Mouse (Mus musculus): ENCODE measurements at regions not wholly inside any gene's neighbourhood (a gene's known extent, or its start where the extent isn't known, plus 50 kb on each side); places are given as distances from the start of the nearest gene placed in this dataset.
A peak's percentile ranks its signal among the peaks of the same experiment; 100 is the strongest.

DNA sequence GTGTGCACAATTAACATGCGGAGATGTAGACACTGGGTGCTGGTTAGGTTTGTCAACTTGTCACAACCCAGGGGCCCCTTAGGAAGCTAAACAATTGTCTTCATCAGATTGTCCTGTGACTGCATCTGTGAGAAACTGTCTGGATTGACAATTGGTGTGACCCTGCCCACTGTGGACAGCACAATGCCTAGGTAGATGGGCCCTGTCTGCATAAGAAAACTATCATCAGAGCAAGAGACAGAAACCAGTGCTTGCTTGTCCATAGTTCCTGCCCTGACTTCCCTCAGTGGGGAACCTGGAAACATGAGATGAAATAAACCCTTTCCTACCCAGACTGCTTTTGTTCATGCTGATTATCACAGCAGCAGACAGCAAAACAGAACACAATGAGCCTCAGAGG lies 63.5 kb upstream of the Tyw5 start:
- DNase-seq (ENCODE audit: extremely low read depth, insufficient read length, low spot score) = no peak

DNA sequence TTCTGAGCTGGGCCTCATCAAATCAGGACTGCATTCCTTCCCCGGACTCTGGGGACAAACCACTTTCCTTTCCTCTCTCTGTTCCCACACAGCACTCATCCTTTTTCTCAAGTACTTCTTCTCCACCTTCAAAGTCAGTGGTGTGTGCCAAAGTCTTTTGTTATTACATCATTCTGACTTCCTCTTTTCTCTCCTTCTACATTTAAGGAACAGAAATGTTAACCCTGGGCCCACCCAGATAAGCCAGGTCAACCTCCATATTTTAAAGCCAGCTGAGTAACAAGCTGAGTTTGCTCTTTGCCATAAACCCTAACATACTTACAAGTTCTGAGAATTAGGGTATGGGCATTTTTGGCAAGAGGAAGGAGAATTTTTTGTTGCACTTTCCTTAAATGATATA lies 65.3 kb upstream of the Tyw5 start:
- no peak for DNase-seq (ENCODE audit: extremely low read depth, insufficient read length, low spot score)

DNA sequence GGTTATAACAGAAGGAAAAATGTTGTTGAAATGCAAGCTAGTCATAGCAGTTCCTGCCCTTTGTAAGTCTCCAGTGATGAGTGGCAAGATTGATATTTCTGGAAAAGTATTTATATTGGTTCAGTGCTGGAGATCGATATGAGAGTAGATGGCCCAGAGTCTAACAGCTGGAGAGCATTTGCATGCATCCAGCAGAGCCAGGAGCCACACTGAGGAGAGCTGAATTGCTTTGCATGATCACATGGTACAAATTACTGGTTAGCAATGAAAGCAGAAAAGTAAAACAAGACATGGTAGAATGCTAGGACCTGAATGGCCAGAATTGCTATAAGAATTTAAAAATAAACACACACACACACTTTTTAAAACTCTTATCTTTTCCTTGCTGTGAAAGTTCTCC lies 70.8 kb upstream of the Tyw5 start:
- no peak for DNase-seq (ENCODE audit: extremely low read depth, insufficient read length, low spot score)

DNA sequence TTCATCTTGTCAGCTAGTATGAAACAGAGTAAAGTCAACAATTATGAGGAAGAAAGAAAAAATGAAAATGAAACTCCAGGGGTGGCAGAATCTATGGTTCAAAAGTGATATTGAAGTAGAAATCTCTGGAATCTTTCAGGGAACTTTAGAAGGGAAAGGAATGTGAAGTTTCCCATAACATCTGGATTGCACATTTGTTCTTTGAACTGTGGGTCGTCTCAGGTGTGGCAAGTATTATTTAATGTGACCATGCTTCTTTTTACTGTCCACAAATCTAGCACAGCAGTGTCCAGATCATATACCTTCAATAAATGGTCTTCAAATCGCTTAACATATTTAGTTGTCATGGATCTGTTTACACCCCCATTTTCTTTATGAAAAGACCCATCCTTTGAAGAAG lies 71.2 kb upstream of the Tyw5 start:
- no peak for DNase-seq (ENCODE audit: extremely low read depth, insufficient read length, low spot score)

DNA sequence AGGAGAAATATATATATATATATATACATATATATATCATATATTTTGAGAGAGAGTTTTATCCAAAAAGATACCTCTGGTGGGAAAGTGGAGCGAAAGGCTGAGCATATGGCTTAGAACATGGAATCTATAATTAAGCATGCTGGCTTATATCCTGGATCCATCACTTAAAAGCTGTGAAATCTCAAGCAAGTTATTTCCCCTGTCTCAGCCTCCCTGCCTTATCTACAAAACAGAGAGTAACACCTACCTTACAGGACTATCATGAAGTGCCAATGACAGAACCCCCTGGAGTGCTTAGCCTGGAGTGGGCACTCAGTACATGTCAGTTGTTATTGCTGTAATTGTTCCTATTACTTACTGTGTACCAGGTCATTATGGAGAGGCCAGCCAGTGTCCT lies 71.9 kb upstream of the Tyw5 start:
- DNase-seq (ENCODE audit: extremely low read depth, insufficient read length, low spot score) = no peak

DNA sequence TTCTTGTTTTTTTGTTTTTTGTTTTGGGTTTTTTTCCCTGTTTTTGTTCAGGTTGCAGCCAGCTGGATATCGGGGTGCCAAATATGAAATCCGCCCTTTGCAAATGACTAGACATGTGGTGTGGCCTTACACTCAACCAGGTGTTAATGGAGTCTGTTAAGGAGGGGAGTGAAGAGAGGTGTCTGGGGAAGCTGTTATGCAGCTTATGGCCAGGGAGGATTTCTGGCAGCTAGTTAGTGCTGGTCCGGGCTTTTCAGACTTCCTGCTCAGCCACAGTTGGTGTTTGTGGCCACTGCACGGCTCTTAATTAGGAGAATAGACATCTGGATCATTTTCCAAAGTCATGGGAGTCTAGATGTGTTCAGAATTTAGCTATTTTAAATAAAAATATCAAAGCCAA lies 72.7 kb upstream of the Tyw5 start:
- no peak for DNase-seq (ENCODE audit: extremely low read depth, insufficient read length, low spot score)

DNA sequence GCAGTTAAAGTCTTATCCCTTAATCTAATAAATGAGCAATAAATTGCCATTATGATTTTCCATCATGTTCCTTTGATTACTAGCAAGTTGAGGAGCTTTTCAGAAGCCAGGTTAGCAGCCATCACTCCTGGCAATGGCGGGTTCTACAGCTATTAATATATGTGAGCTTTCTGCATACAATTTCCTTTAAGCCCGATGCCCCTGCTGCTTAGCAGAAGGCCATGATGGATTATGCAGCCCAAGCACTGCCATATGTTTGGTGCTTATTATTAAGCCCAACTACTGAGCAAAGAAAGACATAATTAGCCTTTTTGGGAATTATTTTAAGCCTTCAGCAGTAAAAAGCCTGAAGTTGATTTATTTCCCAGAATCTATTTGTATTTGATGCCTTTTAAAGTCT lies 82.3 kb upstream of the Tyw5 start:
- no peak for DNase-seq (ENCODE audit: extremely low read depth, insufficient read length, low spot score)

DNA sequence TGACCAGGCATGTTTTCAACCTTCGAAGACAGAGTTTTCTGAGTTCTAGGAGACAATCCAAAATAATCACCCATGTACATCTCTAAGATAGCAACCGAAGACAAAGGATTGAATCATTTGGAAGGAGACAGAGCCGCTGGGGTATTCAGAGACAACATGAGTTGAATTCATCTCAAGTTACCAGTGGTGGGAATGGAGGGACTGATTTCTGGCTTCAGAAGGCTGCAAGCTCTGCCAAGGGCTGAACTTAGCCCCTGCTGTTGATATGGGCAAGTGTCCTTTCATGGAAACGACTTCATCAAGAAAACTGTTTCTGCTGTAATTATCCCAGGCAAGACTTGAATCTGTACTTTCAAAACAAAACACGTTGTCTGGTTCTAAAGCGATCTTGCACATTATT lies 82.7 kb upstream of the Tyw5 start:
- DNase-seq (ENCODE audit: extremely low read depth, insufficient read length, low spot score) = no peak

DNA sequence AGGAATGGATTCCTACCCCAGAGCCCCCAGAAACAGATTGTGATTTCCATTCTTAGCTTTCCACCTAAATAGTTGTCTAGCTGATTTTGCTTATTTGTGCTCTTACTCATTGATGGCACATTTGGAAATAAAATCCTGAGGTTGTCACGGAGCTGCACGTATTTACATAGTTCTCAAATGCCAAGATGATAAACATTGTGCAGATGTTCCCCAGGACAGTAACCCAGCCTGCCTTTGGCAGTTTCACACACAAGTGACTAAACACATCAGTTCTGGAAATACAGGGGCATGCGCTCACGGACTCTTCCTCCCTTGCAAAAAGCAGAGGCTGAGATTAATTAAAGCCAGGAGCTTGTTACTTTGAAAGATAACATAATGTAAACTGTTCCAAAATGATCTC lies 83.1 kb upstream of the Tyw5 start:
- DNase-seq (ENCODE audit: extremely low read depth, insufficient read length, low spot score) = no peak

DNA sequence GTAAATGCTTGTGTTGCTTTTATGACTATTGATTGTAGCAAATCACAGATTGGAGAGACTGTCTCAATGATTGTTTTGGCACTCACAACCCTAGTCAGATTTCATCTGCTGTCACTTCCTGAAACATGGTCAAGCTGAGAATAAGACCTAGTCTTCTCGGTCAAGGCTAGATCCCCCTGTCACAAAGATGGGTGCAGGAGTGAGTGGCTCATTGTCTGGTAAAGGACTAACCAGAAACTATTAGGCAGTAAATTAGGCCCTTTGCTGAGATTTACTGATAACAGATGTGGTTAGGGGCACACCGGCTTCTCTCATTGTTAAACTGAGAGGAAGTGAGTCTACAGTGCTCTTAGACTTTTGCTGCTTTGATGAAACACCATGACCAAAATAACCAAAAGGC lies 85.8 kb upstream of the Tyw5 start:
- no peak for DNase-seq (ENCODE audit: extremely low read depth, insufficient read length, low spot score)

DNA sequence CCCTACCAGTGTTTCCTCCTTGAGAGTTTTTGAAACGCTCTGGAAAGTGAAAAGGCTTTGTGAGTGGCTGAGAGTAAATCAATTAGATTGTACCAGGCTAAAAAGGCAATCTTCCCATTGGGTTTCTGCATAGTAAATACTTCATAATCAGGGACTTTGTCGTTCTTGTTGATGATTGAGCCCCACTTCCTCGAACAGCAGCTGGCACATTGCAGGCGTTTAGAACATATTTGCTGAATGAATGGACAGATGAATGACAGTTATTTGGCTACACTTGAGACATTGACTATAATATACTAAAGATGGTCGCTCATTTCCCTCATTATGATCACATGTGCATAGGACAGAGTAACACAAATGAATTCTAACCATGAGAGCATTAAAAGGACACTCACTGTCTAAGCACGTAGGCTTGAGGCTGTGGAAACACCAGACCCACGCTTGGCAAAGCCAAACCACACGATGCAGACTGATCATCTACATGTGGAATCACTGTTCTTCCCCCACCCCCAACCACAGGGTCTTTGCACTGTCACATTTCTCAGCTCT lies 90.7 kb upstream of the Tyw5 start:
- no peak for DNase-seq (ENCODE audit: extremely low read depth, insufficient read length, low spot score)

DNA sequence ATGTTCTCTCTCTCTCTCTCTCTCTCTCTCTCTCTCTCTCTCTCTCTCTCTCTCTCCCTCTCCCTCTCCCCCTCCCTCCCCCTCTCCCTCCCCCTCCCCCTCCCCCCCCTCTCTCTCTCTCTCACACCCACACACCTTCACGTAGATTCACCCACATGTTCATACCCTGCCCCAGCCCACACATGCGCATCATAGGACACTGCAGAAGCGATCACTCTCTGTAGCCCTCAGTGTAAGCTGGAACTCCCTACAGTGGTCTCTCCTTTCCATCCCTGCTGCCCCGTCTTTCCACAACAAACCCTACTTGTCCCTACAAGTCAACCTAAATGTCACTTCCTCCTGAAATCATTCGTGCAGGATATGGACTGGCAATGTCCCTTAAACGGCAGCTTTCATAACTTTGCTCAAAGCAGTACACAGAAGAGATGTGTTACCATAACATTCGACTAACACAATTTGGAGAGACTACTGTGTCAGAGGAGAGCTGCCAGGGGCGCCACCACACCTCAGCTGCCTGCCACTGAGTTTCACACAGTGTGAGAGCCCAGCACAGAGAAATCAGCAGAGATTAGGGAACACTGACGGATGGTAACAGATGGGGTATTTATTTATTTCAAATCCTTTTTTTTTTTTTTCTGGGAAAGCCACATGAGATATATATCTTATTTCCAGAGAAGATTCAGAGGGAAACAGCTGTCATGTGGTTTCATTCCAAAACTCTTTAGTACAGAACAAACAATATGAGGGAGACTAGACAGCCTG lies 103.6 kb upstream of the Tyw5 start:
- DNase-seq (ENCODE audit: extremely low read depth, insufficient read length, low spot score) = no peak

DNA sequence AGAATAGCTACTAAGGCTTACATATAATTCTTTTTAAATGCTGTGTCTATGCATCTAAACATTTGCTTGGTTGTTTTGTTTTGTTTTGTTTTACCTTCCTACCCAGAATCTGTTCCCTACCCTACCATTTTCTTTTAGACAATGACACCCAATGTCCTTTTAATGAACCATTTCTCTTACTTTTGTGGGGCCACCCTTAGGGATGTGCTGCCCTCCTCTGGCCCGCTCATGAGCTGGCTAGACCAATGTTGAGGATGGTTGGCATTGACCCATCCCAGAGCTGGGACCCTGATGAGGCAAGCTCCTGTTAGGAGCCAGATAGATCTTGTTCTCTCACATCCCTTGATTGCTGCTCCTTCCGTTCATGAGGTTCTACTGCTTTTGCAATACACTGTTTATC lies 105.0 kb upstream of the Tyw5 start:
- DNase-seq (ENCODE audit: extremely low read depth, insufficient read length, low spot score) = no peak

DNA sequence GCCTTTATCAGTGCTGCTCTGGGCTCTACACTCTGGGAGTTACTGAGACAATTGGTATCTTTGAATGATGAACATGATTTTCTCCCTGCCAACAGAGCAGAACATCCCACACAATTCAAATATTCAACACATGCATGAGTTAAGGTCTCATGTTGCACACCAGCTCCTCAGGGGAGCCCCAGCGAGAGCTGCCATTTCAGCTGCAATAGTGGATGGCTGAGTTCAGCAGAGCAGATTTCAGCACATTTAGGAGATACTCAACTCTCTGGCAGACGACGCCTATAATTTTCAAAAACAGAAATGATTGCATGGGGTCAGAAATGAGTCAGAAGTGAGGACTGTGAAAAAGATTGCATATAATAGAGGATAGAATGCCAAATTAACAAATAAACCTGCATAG lies 105.6 kb upstream of the Tyw5 start:
- DNase-seq (ENCODE audit: extremely low read depth, insufficient read length, low spot score) = no peak

DNA sequence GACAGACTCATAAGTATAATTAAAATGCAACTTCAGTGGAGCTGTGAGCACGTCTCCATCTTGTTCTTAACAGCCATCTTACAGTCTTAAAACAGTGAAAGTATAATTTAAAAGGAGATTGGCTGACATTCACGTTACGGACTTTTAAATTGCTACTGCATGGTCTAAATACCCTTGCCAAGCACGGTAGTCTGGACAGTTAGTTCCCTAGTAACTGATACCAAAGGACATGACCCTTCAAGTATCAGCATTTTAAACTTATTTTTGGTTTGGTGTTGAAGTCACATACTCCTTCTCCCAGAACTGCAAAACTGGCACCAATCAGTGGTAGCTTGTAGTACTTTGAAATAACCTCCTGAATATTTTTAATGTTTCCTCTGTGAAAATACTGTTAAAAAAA lies 119.1 kb upstream of the Tyw5 start:
- no peak for DNase-seq (ENCODE audit: extremely low read depth, insufficient read length, low spot score)

DNA sequence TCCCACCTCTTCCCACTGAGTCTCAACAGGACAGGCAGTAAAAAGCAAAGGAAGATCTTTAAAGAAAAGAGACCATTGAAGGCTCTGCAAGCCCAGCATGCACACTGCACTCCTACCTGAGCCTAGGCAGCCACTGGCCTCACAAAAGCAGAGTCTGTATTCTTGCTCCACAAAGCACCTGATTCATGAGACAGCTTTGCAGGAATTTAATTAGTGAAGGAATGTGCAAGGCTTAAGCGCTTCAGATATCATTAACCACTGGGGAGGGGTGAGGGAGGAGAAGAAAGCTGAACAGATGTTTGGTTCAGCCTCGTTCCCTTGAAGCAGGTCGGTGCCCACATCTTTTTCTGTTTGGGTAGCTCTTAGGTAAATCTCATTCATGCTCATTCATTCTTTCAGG lies 121.8 kb upstream of the Tyw5 start:
- no peak for DNase-seq (ENCODE audit: extremely low read depth, insufficient read length, low spot score)

DNA sequence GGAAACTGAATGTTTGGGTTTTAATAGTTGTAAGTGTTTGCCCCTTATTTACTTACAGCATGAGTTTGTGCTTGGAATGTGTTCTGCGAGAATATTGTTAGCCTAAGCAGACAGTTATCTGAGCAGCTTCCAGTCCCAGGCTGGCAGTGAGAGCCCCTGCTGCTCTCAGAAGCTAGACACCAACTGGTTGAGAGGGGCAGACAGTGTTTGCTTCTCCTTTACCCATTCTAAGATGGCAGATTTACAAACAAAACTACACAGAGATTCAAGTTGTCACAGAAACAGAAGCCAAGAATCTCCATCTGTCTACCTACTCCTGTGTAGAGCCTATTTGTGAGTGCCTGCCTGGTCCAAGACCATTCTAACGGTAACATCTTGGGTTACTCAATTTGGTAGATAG lies 122.4 kb upstream of the Tyw5 start:
- no peak for DNase-seq (ENCODE audit: extremely low read depth, insufficient read length, low spot score)

DNA sequence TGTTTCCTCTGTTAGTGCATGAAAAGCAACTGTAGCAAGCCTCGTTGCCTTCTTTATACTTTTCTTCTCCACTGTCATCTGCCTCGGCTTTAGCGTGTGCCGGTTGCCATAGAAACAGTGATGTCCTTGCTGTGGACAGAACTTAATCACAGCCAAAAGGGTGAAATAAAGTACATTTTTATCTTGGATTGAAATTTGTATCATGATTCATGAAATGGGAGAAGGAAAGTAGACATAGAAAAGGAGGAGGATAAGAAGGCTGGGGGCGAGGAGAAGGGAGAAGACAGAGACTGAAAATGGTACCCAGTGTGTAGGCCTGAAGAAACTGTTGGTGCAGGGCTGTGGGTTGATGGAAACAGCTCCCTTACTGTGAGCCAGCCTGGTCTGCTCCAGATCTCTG lies 130.5 kb upstream of the Tyw5 start:
- DNase-seq (ENCODE audit: extremely low read depth, insufficient read length, low spot score) = no peak

DNA sequence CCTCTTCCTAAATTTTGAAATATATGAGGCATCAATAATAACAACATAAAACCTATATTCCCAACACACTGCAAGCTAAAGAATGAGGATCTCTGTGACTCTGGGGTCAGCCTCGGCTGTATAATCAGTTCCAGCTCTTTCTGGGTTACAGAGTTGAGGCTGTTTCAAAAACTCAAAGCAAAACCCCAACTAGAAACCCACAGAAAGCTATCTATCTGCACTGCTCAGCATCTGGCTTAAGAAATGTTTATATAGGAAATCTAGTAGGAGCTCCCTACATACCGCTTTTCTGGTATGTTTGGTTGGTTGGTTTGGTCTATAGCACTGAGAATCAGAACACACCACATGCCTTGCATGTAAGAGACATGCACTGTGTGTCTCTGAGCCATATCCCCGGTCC lies 137.8 kb upstream of the Tyw5 start:
- DNase-seq (ENCODE audit: extremely low read depth, insufficient read length, low spot score) = no peak

DNA sequence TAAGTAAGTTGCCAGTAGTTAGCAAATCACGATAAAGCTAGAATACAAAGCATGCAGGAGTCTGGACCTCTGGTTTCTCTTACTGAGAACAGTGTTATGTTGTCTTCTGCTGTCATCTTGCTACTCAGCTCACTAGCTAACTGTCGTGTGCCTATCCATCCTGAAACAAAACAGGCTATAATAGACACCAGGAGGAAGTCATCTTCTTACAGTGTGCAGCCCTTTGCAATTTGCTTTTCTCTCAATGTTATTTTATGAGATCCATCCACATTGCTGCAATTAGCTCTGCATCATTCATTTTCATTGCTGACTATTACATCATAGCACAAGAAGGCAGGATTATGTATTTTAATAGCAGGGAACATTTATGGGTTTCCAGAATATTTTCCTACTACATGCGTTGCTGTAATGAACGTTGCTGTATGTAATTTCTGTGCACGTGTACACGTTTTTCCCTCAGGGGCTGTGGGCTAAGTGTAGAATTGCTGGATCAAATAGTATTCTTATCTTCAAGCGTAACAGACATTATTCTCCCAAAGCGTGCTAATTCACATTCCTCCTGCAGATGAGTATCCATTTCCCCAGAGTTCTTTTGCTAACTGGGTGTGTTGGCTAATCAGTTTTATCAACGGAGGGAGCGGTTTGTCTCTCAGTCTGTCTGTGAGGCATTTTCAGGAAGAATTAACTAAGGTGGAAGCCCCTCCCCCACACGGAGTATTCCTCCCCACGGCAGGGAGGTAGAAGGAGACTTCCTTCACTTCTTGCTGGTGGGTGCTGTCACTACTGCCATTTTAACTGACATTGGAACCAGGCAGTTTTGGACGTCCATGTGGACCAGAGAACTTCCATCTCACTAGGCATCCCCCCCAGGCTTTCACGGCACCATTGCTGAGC lies 139.1 kb upstream of the Tyw5 start:
- no peak for DNase-seq (ENCODE audit: extremely low read depth, insufficient read length, low spot score)

DNA sequence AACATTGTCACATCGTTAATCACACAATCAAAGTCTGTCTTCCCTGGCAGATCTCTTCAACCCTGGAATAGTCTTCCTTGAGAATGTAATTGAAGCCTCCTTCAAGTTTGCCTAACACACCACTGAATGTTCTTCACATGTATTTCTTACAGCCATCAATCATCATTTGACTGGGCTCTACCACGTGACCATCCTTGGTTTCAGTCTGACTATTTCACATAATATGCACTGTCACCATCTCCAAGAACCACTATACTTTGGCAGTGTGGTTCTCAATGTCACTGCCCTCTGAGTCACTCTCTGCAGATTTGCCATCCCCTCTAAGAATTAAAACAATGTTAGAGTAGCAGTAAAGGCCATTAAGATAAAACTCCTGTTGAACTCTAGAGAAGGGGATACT lies 154.6 kb upstream of the Tyw5 start:
- DNase-seq (ENCODE audit: extremely low read depth, insufficient read length, low spot score) = peak; percentile 11

DNA sequence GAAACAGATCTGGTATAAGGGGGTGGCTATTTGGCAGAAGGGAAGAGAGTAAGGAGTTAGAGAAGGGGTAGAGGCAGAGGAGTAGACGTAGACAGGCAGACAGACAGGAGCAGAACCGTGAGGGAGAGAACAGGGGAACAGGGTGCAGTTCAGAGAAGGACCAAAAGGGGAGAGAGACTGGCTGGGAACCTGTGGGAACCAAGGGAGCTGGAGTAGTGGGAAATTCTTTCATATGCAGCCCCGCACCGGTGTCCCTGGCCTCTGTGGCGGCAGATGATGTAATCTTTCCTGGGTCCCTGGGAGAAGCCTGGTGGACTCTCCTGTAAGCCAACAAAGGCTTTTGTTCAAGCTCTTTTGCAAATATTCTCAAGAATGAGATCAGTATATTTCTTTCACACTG lies 157.8 kb upstream of the Tyw5 start:
- no peak for DNase-seq (ENCODE audit: extremely low read depth, insufficient read length, low spot score)

All from 3134 (cell line).